Mouse (Mus musculus) neural tube, embryonic 14.5 days (tissue): ENCODE results near the gene Mgarp. TPM values are rescaled to one million over a fixed set of nuclear protein-coding genes. Genes with fewer than 3 reads are reported as not detected.

Source experiments
- ATAC-seq: fragments of 200-750 bp; cut with Nextera tagmentation; 2 replicates; pipeline ENCODE4 v1.8.0; 2017; ENCODE audit warnings: low read depth, mild to moderate bottlenecking, moderate TSS enrichment, moderate library complexity
- H3K27ac ChIP-seq: fragments of 300-500 bp; sonication (generic); 2 replicates; pipeline ENCODE4 v1.5.1; 2014; ENCODE audit warnings: low read depth, mild to moderate bottlenecking, control low read depth, low read length, moderate library complexity, mixed read lengths
- H3K27me3 ChIP-seq: fragments of 300-500 bp; sonication (generic); 2 replicates; pipeline ENCODE4 v1.6.1; 2014; ENCODE audit warnings: low read length; ENCODE audit not compliant: control insufficient read depth, insufficient read depth
- H3K36me3 ChIP-seq: fragments of 300-500 bp; sonication (generic); 2 replicates; pipeline ENCODE4 v1.6.1; 2014; ENCODE audit warnings: low read length, mixed read lengths; ENCODE audit not compliant: control insufficient read depth, insufficient read depth
- H3K4me1 ChIP-seq: fragments of 300-500 bp; sonication (generic); 2 replicates; pipeline ENCODE4 v1.6.1; 2014; ENCODE audit warnings: low read length; ENCODE audit not compliant: control insufficient read depth, insufficient read depth
- H3K4me2 ChIP-seq: fragments of 300-500 bp; sonication (generic); 2 replicates; pipeline ENCODE4 v1.6.1; 2014; ENCODE audit warnings: mild to moderate bottlenecking, low read depth, low read length, control low read depth
- H3K4me3 ChIP-seq: fragments of 300-500 bp; sonication (generic); 2 replicates; pipeline ENCODE4 v1.5.1; 2014; ENCODE audit warnings: low read depth, low read length, control low read depth, mixed read lengths
- H3K9ac ChIP-seq: fragments of 300-500 bp; sonication (generic); replicated peaks from 2 replicates; pipeline ENCODE4 v1.6.1; 2014; ENCODE audit warnings: low read depth, mild to moderate bottlenecking, control low read depth, low read length, mixed read lengths
- H3K9me3 ChIP-seq: fragments of 300-500 bp; sonication (generic); 2 replicates; pipeline ENCODE4 v1.6.1; 2016; ENCODE audit warnings: low read length; ENCODE audit not compliant: control insufficient read depth
- WGBS: fragments of 180-500 bp; shearing (Covaris S2); extraction: QIAGEN DNeasy Blood & Tissue Kit; methylation state at CpG from one replicate; pipeline ENCODE4 v1.1.7; 2014; 5-methylcytosine and 5-hydroxymethylcytosine counted together
- polyA plus RNA-seq: library from polyadenylated mRNA; unstranded; fragments of >200 nt; fragmentation: Nextera tagmentation; extraction: Ambion mirVana; gene quantifications from 2 replicates; pipeline ENCODE4 v1.2.1, GENCODE M21; 2014

Mgarp gene
- polyA plus RNA-seq, 1 experiment from 2014 or later: not detected

DNA sequence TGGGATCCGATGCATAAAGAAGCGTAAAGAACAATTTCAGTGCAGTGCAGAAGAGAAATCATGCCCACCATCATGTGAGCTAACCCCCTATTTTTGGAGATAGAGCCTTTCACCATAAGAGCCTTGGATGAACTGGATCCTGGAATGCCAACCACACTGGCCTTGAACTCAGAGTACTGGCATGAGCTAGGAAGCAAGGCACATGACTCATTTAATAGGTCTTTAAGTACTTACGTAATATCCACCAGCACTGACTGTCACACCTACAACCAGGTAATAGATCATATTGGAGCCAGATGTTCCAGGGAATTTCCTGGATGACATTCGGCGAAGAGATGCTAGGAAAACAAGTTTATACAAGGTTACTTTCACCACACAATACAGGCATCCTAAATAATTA is 4.9 kb downstream of the Mgarp start:
- Histone ChIP-seq H3K9ac (no peak overlapping the region), H3K9me3 (no peaks in the 10 kb centered on the region), H3K4me3 (no peak overlapping the region), H3K4me2 (no peak overlapping the region), H3K36me3 (no peaks in the 10 kb centered on the region), H3K4me1 (peaks cover 3% of the 10 kb centered on the region; the same call in 1 of the 2 replicates), H3K27ac (no peak overlapping the region), H3K27me3 (0 out of 2 replicates have a peak, but pooled peaks cover 5% of the 10 kb centered on the region)
- 96% methylated on average over 5 of the region's 5 CpGs for WGBS
- ATAC-seq: no peak

DNA sequence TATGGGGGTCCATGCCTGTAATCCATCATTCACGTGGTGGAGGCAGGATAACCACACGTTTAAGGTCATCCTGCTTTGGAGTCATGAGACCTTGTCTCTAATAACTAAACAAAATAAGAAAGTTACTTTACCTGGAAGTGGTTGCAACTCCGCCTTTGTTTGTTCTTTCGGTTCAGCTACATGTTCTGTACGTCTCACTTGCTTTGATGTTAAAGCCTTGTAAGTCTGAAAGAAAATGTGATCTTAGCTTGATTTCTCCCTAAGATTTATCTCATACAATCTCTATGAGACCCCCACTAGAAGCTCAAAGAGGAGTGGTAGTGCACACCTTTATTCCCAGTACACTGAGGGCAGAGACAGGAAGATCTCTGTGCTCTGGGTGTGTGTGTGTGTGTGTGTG is 5.4 kb downstream of the Mgarp start:
- no peaks in the 10 kb centered on the region for H3K9me3 ChIP-seq
- H3K27ac ChIP-seq: no peak overlapping the region
- WGBS: 94% methylated on average over 5 of the region's 5 CpGs
- no peak for ATAC-seq
- H3K4me3 ChIP-seq: no peak overlapping the region
- H3K4me1 ChIP-seq: peaks cover under 1% of the 10 kb centered on the region; the same call in 1 of the 2 replicates
- H3K9ac ChIP-seq: no peak overlapping the region
- no peaks in the 10 kb centered on the region for H3K36me3 ChIP-seq
- no peak overlapping the region for H3K4me2 ChIP-seq
- 0 out of 2 replicates have a peak, but pooled peaks cover 5% of the 10 kb centered on the region for H3K27me3 ChIP-seq

DNA sequence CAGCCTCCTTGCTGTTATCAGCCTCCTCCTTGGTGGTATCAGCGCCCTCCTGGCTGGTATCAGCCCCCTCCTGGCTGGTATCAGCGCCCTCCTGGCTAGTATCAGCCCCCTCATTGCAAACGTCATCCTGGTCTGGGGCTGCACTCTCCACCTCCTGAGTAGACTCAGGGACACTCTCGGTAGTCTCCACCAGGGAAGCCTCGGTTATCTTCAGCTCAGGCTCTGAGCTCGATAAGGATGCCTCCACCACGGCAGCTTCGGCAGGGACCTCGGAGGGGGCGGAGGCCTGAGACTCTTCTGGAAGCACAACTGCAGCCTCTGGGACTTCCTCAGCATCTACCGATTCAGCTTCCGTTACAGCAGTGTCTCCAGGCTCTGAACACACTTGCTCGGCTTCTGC is 7.6 kb downstream of the Mgarp start:
- no peak overlapping the region for H3K9ac ChIP-seq
- no peak overlapping the region for H3K4me3 ChIP-seq
- no peak overlapping the region for H3K27ac ChIP-seq
- 7% methylated on average over 13 of the region's 13 CpGs for WGBS
- no peak; the same call in 1 of the 2 replicates for ATAC-seq
- H3K27me3 ChIP-seq: no peaks in the 10 kb centered on the region
- no peaks in the 10 kb centered on the region for H3K4me1 ChIP-seq
- H3K36me3 ChIP-seq: no peaks in the 10 kb centered on the region
- peak overlapping the region; percentile 35 for H3K4me2 ChIP-seq
- H3K9me3 ChIP-seq: no peaks in the 10 kb centered on the region

DNA sequence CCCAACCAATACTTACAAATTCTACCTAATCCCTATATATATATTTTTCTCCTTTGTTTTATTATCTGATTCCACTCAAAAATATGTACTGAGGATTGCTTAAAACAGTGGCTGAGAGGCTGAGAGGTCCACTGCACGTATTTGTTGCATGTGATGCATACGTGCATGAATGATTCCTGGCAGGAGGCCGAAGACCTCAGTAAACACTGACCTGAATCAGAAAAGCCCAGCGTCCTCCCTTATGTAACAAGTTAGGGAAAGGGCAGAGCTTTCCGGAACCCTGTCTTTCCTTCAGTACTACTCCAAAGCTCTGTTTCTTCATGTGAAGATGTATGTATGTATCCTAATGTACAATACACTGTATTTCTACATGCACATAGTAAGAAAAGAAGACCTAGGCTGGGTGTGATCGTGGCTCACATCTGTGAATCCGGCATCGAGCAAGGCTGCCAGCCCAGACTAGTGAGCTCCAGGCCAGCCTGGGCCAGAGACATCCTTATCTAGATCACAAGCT is 8.6 kb downstream of the Mgarp start:
- Histone ChIP-seq H3K36me3 (no peaks in the 10 kb centered on the region), H3K4me2 (no peak overlapping the region), H3K27ac (no peak overlapping the region), H3K9ac (no peak overlapping the region), H3K9me3 (no peaks in the 10 kb centered on the region), H3K4me1 (no peaks in the 10 kb centered on the region), H3K4me3 (no peak overlapping the region), H3K27me3 (no peaks in the 10 kb centered on the region)
- 69% methylated on average over 8 of the region's 8 CpGs for WGBS
- ATAC-seq: no peak

DNA sequence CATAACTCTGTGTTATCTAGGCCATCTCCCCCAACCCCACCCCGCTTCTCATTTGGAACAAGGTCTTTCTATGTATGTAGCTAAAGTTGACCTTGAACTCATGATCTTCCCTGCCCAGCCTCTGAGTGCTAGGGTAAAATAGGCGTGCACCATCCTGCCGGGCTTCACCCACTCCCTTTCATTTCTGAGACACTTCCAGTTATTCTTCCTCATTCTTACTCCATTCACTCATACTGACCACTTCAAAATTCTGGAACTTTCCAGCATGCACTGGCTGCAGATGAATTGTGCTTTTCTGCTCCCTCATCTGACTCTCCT is 9.4 kb downstream of the Mgarp start:
- H3K4me1 ChIP-seq: no peaks in the 10 kb centered on the region
- H3K4me3 ChIP-seq: no peak overlapping the region
- H3K9me3 ChIP-seq: no peaks in the 10 kb centered on the region
- H3K4me2 ChIP-seq: no peak overlapping the region
- 78% methylated on average over 3 of the region's 3 CpGs for WGBS
- H3K27ac ChIP-seq: no peak overlapping the region
- no peak overlapping the region for H3K9ac ChIP-seq
- H3K36me3 ChIP-seq: no peaks in the 10 kb centered on the region
- H3K27me3 ChIP-seq: no peaks in the 10 kb centered on the region
- no peak for ATAC-seq

DNA sequence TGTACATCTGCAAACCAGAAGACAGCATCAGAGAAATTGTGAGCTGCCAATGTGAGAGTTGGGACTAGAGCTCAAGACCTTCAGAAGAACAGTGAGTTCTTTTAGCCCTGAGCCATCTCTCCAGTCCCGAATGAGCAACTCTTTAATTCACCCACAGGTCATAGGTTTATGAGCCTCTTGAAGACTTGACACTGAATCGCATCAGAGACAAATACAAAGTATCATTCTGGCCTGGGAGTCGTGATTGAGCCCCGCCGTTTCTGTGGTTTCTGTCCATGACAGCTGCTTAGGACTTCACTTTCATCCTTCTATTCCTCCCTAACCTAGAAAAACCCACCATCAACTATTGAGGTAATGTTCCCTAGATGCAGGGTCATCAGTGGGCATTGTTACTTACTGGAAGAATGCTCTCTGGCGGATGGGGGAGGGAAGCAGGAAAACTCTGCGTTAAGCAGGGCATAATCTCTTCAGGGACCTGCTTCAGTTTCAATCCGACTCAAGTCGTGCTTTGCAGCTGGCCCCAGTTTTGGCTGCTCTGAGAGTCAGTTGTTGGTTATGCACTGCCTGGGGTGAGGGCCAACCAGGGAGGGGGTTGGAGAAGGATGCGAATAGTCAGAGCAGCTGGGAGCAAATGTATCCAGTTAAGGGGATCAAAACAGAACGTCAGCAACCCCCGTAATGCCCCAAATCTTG is 10.0 kb downstream of the Mgarp start:
- H3K36me3 ChIP-seq: no peaks in the 10 kb centered on the region
- no peaks in the 10 kb centered on the region for H3K27me3 ChIP-seq
- H3K4me2 ChIP-seq: no peak overlapping the region
- no peak overlapping the region for H3K27ac ChIP-seq
- no peak overlapping the region for H3K4me3 ChIP-seq
- no peak overlapping the region for H3K9ac ChIP-seq
- ATAC-seq: no peak
- no peaks in the 10 kb centered on the region for H3K9me3 ChIP-seq
- no peaks in the 10 kb centered on the region for H3K4me1 ChIP-seq
- WGBS: 51% methylated on average over 12 of the region's 12 CpGs

DNA sequence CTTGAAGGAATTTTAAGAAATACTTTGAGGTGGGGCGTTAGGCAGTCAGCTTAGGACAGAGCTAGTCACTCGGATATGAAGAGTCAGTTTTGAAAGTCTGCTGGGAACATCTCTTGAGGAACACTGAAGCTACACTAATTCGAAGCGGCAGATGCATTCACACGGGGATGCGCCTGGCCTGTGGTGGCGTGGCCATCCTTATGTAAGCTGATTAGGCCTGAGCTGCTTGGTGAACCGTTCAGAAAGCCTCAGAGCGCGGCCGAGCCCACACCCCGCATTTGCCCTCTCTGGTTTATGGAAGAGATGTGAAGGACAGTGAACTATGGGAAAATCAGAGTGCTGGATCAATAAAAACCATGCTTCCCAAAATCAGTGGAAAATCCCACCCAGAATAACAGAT is 13.1 kb downstream of the Mgarp start:
- 60% methylated on average over 12 of the region's 12 CpGs for WGBS
- H3K9ac ChIP-seq: no peak overlapping the region
- no peaks in the 10 kb centered on the region for H3K4me1 ChIP-seq
- H3K4me2 ChIP-seq: no peak overlapping the region
- no peak for ATAC-seq
- H3K9me3 ChIP-seq: no peaks in the 10 kb centered on the region
- H3K36me3 ChIP-seq: no peaks in the 10 kb centered on the region
- H3K27ac ChIP-seq: no peak overlapping the region
- H3K27me3 ChIP-seq: no peaks in the 10 kb centered on the region
- no peak overlapping the region for H3K4me3 ChIP-seq

DNA sequence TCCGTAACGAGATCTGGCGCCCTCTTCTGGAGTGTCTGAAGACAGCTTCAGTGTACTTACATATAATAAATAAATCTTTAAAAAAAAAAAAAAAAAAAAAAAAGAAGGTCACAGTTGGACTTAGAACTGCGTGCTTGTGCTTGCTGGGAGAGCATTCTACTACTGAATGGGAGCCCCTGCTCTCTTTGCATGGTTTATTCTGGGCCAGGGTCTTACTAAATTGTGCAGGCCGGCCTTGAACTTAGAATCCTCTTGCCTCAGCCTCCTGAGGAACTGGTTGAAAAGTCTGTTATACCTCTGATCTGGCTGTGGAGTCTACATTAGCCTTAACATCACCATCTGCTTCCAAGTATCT is 15.9 kb downstream of the Mgarp start:
- Histone ChIP-seq H3K36me3 (no peaks in the 10 kb centered on the region), H3K27me3 (no peaks in the 10 kb centered on the region), H3K27ac (no peak overlapping the region), H3K4me1 (no peaks in the 10 kb centered on the region), H3K4me3 (no peak overlapping the region), H3K9ac (no peak overlapping the region), H3K9me3 (no peaks in the 10 kb centered on the region), H3K4me2 (no peak overlapping the region)
- ATAC-seq: no peak
- WGBS: 84% methylated on average over 2 of the region's 5 CpGs

DNA sequence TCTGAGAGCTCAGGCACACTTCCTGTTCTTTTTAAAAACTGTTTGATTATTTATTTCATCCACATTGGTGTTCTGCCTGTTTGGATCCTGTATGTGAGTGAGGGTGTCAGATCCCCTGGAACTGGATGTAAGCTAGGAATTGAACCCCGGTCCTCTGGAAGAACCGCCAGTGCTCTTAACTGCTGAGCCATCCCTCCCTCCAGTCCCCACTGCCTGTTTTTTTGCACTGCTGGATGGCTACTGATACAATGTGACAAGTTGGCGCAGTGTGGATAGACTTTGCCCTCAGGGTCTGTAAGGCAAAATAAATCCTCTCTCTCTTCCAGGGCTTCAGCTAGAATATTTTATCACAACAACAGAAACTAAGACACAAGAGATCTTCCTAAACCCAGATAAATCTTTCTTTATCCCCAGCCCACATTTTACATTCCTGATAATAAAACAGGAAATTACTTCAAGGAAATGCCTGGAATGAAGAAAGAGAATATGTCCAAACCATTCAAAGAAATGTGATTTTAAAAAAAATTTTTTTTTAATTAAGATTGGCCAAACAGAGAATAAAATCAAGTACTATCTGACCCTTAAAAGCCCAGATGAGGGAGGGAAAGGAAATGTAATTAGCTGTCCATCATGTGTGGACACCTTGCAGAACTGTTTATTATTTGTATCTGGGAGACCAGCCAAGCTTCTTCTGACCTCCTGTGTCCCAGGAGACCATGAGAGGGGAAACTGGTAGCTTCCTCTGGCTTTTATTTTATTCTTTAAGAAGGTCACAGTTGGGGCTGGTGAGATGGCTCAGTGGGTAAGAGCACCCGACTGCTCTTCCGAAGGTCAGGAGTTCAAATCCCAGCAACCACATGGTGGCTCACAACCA is 16.5 kb downstream of the Mgarp start:
- Histone ChIP-seq H3K4me1 (no peaks in the 10 kb centered on the region), H3K27me3 (no peaks in the 10 kb centered on the region), H3K4me2 (no peak overlapping the region), H3K9me3 (no peaks in the 10 kb centered on the region), H3K9ac (no peak overlapping the region), H3K36me3 (no peaks in the 10 kb centered on the region), H3K27ac (no peak overlapping the region), H3K4me3 (no peak overlapping the region)
- ATAC-seq: no peak
- WGBS: 74% methylated on average over 5 of the region's 5 CpGs
